8 mouse cellular contexts compared by ENCODE assay signal in genomic region chr2:144368400-144369019, GRCm38 (mm10). TPM values are rescaled to one million over a fixed set of nuclear protein-coding genes. Genes with fewer than 3 reads are reported as not detected.
DNase-seq lines count a peak whose midpoint lies in the region; ATAC-seq and TF ChIP-seq lines count a peak whose summit lies in the region.

TSS of gene Kat14 (plus strand) at chr2:144368983.
TSS of gene Pet117 (plus strand) at chr2:144368996.

- DNase-seq in c-Kit-positive CD71-positive TER-119-negative erythroid progenitor cells, embryonic 14.5 days (ENCODE audit: low read depth): peak; percentile 95
- peak; percentile 97 for DNase-seq in forebrain, embryonic 11.5 days (ENCODE audit: low spot score)
- DNase-seq in kidney, postnatal 36 days: peak; percentile 98 to 99

- no peaks in the 10 kb centered on the region for H3K27me3 ChIP-seq in E14TG2a.4 (ENCODE audit: insufficient read depth, low read length)
- H3K27me3 ChIP-seq in forebrain, embryonic 11.5 days (ENCODE audit: control insufficient read depth, insufficient read depth, low read length): no peaks in the 10 kb centered on the region
- H3K27me3 ChIP-seq in heart, embryonic 16.5 days (ENCODE audit: control insufficient read depth, insufficient read depth, low read length): no peaks in the 10 kb centered on the region
- H3K27me3 ChIP-seq in liver, embryonic 16.5 days (ENCODE audit: control insufficient read depth, insufficient read depth, low read depth, low read length): no peaks in the 10 kb centered on the region
- no peaks in the 10 kb centered on the region for H3K27me3 ChIP-seq in neural tube, embryonic 13.5 days
- no peaks in the 10 kb centered on the region for H3K27me3 ChIP-seq in testis, adult 2 months (ENCODE audit: control insufficient read depth, insufficient read depth, low read length)

- no peak for TF ChIP-seq CTCF in E14TG2a.4 (conservative IDR thresholded peaks at IDR 0.05; ENCODE audit: low read length)
- no peak for TF ChIP-seq CTCF in testis, adult 2 months (IDR thresholded peaks at IDR 0.05; ENCODE audit: control insufficient read depth, insufficient read depth, insufficient replicate concordance, low read depth, low read length)

- TF ChIP-seq POLR2A in testis, adult 2 months (IDR thresholded peaks at IDR 0.05; ENCODE audit: control insufficient read depth, low read depth, low read length): peak; percentile 56; the same call in 1 of the 2 replicates

- H3K9me3 ChIP-seq in E14TG2a.4 (ENCODE audit: low read length): no peaks in the 10 kb centered on the region
- no peaks in the 10 kb centered on the region for H3K9me3 ChIP-seq in forebrain, embryonic 11.5 days (ENCODE audit: control insufficient read depth, low read length)
- H3K9me3 ChIP-seq in heart, embryonic 16.5 days (replicated peaks; ENCODE audit: control insufficient read depth, low read length): no peaks in the 10 kb centered on the region
- no peaks in the 10 kb centered on the region for H3K9me3 ChIP-seq in liver, embryonic 16.5 days (replicated peaks; ENCODE audit: control insufficient read depth, low read length)
- H3K9me3 ChIP-seq in neural tube, embryonic 13.5 days: no peaks in the 10 kb centered on the region

- WGBS in forebrain, embryonic 11.5 days: 7% methylated on average over 38 of the region's 38 CpGs
- 4% methylated on average over 38 of the region's 38 CpGs for WGBS in heart, embryonic 16.5 days
- 3% methylated on average over 38 of the region's 38 CpGs for WGBS in liver, embryonic 16.5 days (ENCODE audit: insufficient replicate concordance)
- WGBS in neural tube, embryonic 13.5 days: 7% methylated on average over 38 of the region's 38 CpGs

- H3K4me2 ChIP-seq in forebrain, embryonic 11.5 days (ENCODE audit: low read depth, low read length, severe bottlenecking): peak within 1 kb of the TSS; percentile 75
- H3K4me2 ChIP-seq in heart, embryonic 16.5 days (ENCODE audit: low read depth, low read length): peak within 1 kb of the TSS; percentile 86
- peak within 1 kb of the TSS; percentile 87 for H3K4me2 ChIP-seq in liver, embryonic 16.5 days (ENCODE audit: low read depth, low read length)
- peak within 1 kb of the TSS; percentile 76 for H3K4me2 ChIP-seq in neural tube, embryonic 13.5 days

- peak within 1 kb of the TSS; percentile 92 for H3K27ac ChIP-seq in forebrain, embryonic 11.5 days (ENCODE audit: low read depth, low read length)
- peak within 1 kb of the TSS; percentile 97 for H3K27ac ChIP-seq in heart, embryonic 16.5 days (ENCODE audit: low read length)
- peak within 1 kb of the TSS; percentile 92 for H3K27ac ChIP-seq in liver, embryonic 16.5 days (ENCODE audit: low read length)
- H3K27ac ChIP-seq in neural tube, embryonic 13.5 days (replicated peaks): peak within 1 kb of the TSS; percentile 95
- H3K27ac ChIP-seq in testis, adult 2 months (ENCODE audit: control insufficient read depth, insufficient read depth, low read depth, low read length): peak within 1 kb of the TSS; percentile 83

- H3K36me3 ChIP-seq in E14TG2a.4 (ENCODE audit: insufficient read depth, low read length): peaks cover 21% of the 10 kb centered on the region
- H3K36me3 ChIP-seq in forebrain, embryonic 11.5 days (ENCODE audit: control insufficient read depth, insufficient read depth, low read length): no peaks in the 10 kb centered on the region
- H3K36me3 ChIP-seq in heart, embryonic 16.5 days (ENCODE audit: control insufficient read depth, insufficient read depth): peaks cover 6% of the 10 kb centered on the region
- peaks cover under 1% of the 10 kb centered on the region; the same call in 1 of the 2 replicates for H3K36me3 ChIP-seq in liver, embryonic 16.5 days (ENCODE audit: control insufficient read depth, insufficient read depth)
- H3K36me3 ChIP-seq in neural tube, embryonic 13.5 days: peaks cover 6% of the 10 kb centered on the region
- no peaks in the 10 kb centered on the region for H3K36me3 ChIP-seq in testis, adult 2 months (ENCODE audit: control insufficient read depth, insufficient read depth, low read length)

- peak; percentile 94 for ATAC-seq in forebrain, embryonic 11.5 days (replicated peaks; ENCODE audit: low FRiP score)
- peak; percentile 89 for ATAC-seq in heart, embryonic 16.5 days (replicated peaks; ENCODE audit: extremely low read depth, insufficient read depth, low FRiP score)
- peak; percentile 96 for ATAC-seq in liver, embryonic 16.5 days (ENCODE audit: low read depth)
- peak; percentile 94 for ATAC-seq in neural tube, embryonic 13.5 days (ENCODE audit: low read depth)

- peak within 1 kb of the TSS; percentile 94 for H3K9ac ChIP-seq in forebrain, embryonic 11.5 days (ENCODE audit: low read length)
- peak within 1 kb of the TSS; percentile 94 for H3K9ac ChIP-seq in heart, embryonic 16.5 days (ENCODE audit: low read length)
- H3K9ac ChIP-seq in liver, embryonic 16.5 days (ENCODE audit: low read depth, low read length): peak within 1 kb of the TSS; percentile 91
- peak within 1 kb of the TSS; percentile 89 for H3K9ac ChIP-seq in neural tube, embryonic 13.5 days

- H3K4me3 ChIP-seq in E14TG2a.4 (replicated peaks; ENCODE audit: low read length): peak within 1 kb of the TSS; percentile 87
- peak within 1 kb of the TSS; percentile 83 for H3K4me3 ChIP-seq in forebrain, embryonic 11.5 days (ENCODE audit: low read depth, low read length)
- peak within 1 kb of the TSS; percentile 88 for H3K4me3 ChIP-seq in heart, embryonic 16.5 days (ENCODE audit: low read length)
- peak within 1 kb of the TSS; percentile 94 for H3K4me3 ChIP-seq in liver, embryonic 16.5 days (ENCODE audit: low read depth, low read length)
- H3K4me3 ChIP-seq in neural tube, embryonic 13.5 days: peak within 1 kb of the TSS; percentile 71
- peak within 1 kb of the TSS; percentile 88 for H3K4me3 ChIP-seq in testis, adult 2 months (ENCODE audit: control insufficient read depth, low read depth, low read length)

- peaks cover 23% of the 10 kb centered on the region for H3K4me1 ChIP-seq in E14TG2a.4 (replicated peaks; ENCODE audit: low read depth, low read length)
- no peaks in the 10 kb centered on the region for H3K4me1 ChIP-seq in forebrain, embryonic 11.5 days (replicated peaks; ENCODE audit: control insufficient read depth, insufficient read depth, low read length)
- H3K4me1 ChIP-seq in heart, embryonic 16.5 days (ENCODE audit: control insufficient read depth, insufficient read depth, low read length): peaks cover 13% of the 10 kb centered on the region
- H3K4me1 ChIP-seq in liver, embryonic 16.5 days (ENCODE audit: control insufficient read depth, low read depth, low read length): peaks cover 19% of the 10 kb centered on the region
- peaks cover 20% of the 10 kb centered on the region for H3K4me1 ChIP-seq in neural tube, embryonic 13.5 days (replicated peaks)
- H3K4me1 ChIP-seq in testis, adult 2 months (ENCODE audit: control insufficient read depth, insufficient read depth, low read length): no peaks in the 10 kb centered on the region; the same call in 1 of the 2 replicates

RNA-seq across cellular contexts. Expression of gene Kat14, which starts in this region (rescaled TPM):
- 39.9 and 44.9 TPM in 2 replicates for polyA plus RNA-seq in forebrain, embryonic 11.5 days (2014; fragmentation: Nextera tagmentation; extraction: Ambion mirVana)
- 27.2 and 28.0 TPM in 2 replicates for polyA plus RNA-seq in heart, embryonic 16.5 days (2015; fragmentation: Nextera tagmentation; extraction: Ambion mirVana)
- polyA plus RNA-seq in liver, embryonic 16.5 days (2015; fragmentation: Nextera tagmentation; extraction: Ambion mirVana): 12.9 and 15.3 TPM in 2 replicates
- polyA plus RNA-seq in neural tube, embryonic 13.5 days (2015; fragmentation: Nextera tagmentation; extraction: Ambion mirVana): 27.5 and 31.1 TPM in 2 replicates
- polyA plus RNA-seq in testis, adult 2 months (2012; rRNA removed): 6.9 and 7.2 TPM in 2 replicates

RNA-seq across cellular contexts. Expression of gene Pet117, which starts in this region (rescaled TPM):
- polyA plus RNA-seq in forebrain, embryonic 11.5 days (2014; fragmentation: Nextera tagmentation; extraction: Ambion mirVana): 4.7 TPM in 1 of 2 replicates, not detected in the other
- 2.9 and 3.9 TPM in 2 replicates for polyA plus RNA-seq in heart, embryonic 16.5 days (2015; fragmentation: Nextera tagmentation; extraction: Ambion mirVana)
- polyA plus RNA-seq in liver, embryonic 16.5 days (2015; fragmentation: Nextera tagmentation; extraction: Ambion mirVana): 0.63 and 1.1 TPM in 2 replicates
- polyA plus RNA-seq in neural tube, embryonic 13.5 days (2015; fragmentation: Nextera tagmentation; extraction: Ambion mirVana): 2.4 and 6.1 TPM in 2 replicates
- polyA plus RNA-seq in testis, adult 2 months (2012; rRNA removed): not detected in 2 replicates

Comparison
In these comparisons a context has a peak if more than half of its experiments do, and no peak if none do; other contexts are left out.
1. Peak in every context shown above with its lines: DNase-seq, ATAC-seq, H3K4me3 ChIP-seq and H3K27ac ChIP-seq.